Mouse (Mus musculus) spleen, adult 2 months (tissue): Measurements from ENCODE around the gene S1pr4. TPM values are rescaled to one million over a fixed set of nuclear protein-coding genes. Genes with fewer than 3 reads are reported as not detected.
A peak's percentile ranks its signal among the peaks of the same experiment; 100 is the strongest.

Source experiments
- DNase-seq, 2 experiments: peaks; one replicate each; pipeline versions ENCODE4 v3.0.0 to v3.0.0-alpha.2; 2012 to 2021; ENCODE audit warnings: low spot score in 2 of 2, low read depth in 1 of 2
- H3K27ac ChIP-seq: fragments of 200-500 bp; 2 replicates; pipeline ENCODE4 v1.5.1; 2012; ENCODE audit warnings: low read length, inconsistent platforms; ENCODE audit not compliant: insufficient read depth
- H3K27me3 ChIP-seq: fragments of 200-500 bp; 2 replicates; pipeline ENCODE4 v1.6.1; 2012; ENCODE audit warnings: mild to moderate bottlenecking, moderate library complexity, low read length, inconsistent platforms; ENCODE audit not compliant: control insufficient read depth, insufficient read depth
- H3K36me3 ChIP-seq: fragments of 200-500 bp; 2 replicates; pipeline ENCODE4 v1.6.1; 2012; ENCODE audit warnings: mild to moderate bottlenecking, low read length, inconsistent platforms; ENCODE audit not compliant: control insufficient read depth, insufficient read depth
- H3K4me1 ChIP-seq: fragments of 200-500 bp; 2 replicates; pipeline ENCODE4 v1.6.1; 2011; ENCODE audit warnings: inconsistent platforms; ENCODE audit not compliant: control insufficient read depth, insufficient read depth, insufficient read length
- H3K4me3 ChIP-seq: fragments of 200-500 bp; 2 replicates; pipeline ENCODE4 v1.5.1; 2011; ENCODE audit warnings: mild to moderate bottlenecking, inconsistent platforms; ENCODE audit not compliant: insufficient read depth, insufficient read length; ENCODE audit errors: extremely low read depth
- CTCF ChIP-seq: fragments of 200-500 bp; IDR thresholded peaks from 2 replicates; pipeline ENCODE4 v1.5.1; 2011; ENCODE audit warnings: mild to moderate bottlenecking, inconsistent platforms; ENCODE audit not compliant: insufficient read depth, insufficient read length, insufficient replicate concordance; ENCODE audit errors: extremely low read depth
- POLR2A ChIP-seq: fragments of 200-500 bp; IDR thresholded peaks from 2 replicates; pipeline ENCODE4 v1.6.1; 2011; ENCODE audit warnings: low read depth, low read length, inconsistent platforms
- WGBS: fragments of 180-500 bp; shearing (Covaris S2); methylation state at CpG from one replicate; pipeline ENCODE4 v1.1.7; 2018; 5-methylcytosine and 5-hydroxymethylcytosine counted together
- polyA plus RNA-seq: library from polyadenylated mRNA; depleted of rRNA; stranded (reverse); fragments of >200 nt; gene quantifications from 2 replicates; pipeline ENCODE4 v1.2.3, GENCODE M21; 2012

Gene S1pr4
- polyA plus RNA-seq, 1 experiment: 127 TPM

- H3K27ac ChIP-seq: no peak overlapping the region
- H3K27me3 ChIP-seq: no peaks in the 10 kb centered on the region
- no peak for DNase-seq
- peaks cover 21% of the 10 kb centered on the region; the same call in 1 of the 2 replicates for H3K4me1 ChIP-seq
- TF ChIP-seq CTCF (no peak), POLR2A (no peak)
- 90% methylated on average over 1 of the region's 1 CpGs for WGBS
- H3K36me3 ChIP-seq: no peaks in the 10 kb centered on the region
- peak overlapping the region; percentile 82; the same call in 1 of the 2 replicates for H3K4me3 ChIP-seq
Observed at GRCm38 (mm10) chr10:81543633-81544032, 43.7 kb upstream of the S1pr4 start.

DNA sequence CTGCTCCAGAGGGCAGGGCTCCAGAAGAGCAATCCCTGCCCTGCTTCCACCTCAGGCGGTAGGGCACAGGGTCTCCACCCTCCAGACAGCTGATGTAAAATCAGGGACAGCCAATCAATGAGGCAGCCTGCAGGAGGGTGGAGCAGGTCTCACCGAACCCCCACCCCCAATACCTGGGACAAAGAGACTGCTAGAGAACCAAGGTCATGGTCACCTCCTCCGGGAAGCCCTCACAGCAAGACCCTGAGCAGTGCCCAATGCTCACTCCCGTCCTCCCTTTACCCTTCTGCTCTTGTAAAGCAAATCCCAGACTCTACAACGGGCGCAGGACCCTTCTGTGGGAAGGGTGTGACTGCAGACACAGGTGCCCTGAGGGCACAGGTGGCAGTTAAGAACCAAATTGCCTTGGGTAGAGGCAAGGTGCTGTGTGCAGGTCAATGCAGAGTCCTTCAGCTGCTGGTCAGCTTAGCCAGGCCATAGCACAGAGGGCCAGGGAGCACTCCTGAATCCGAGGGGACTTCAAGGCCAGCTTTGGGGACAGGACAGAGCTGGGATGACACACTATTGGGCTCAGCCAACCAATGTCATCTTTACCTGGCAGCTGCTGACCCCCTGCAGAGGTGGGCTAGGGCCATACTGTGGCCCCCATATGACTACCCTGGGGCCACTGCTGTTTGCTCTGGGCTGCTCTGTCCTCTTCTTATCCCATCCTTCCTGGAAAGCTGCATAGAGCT, 43.0 kb upstream of the S1pr4 start:
- no peak for TF ChIP-seq POLR2A
- no peak for TF ChIP-seq CTCF
- DNase-seq: no peak
- H3K4me1 ChIP-seq: peaks cover 28% of the 10 kb centered on the region; the same call in 1 of the 2 replicates
- no peak overlapping the region for H3K27ac ChIP-seq
- no peaks in the 10 kb centered on the region for H3K36me3 ChIP-seq
- H3K27me3 ChIP-seq: no peaks in the 10 kb centered on the region
- no peak overlapping the region for H3K4me3 ChIP-seq
- WGBS: 94% methylated on average over 7 of the region's 7 CpGs

- peaks cover 35% of the 10 kb centered on the region; the same call in 1 of the 2 replicates for H3K4me1 ChIP-seq
- H3K27me3 ChIP-seq: no peaks in the 10 kb centered on the region
- no peak for DNase-seq
- TF ChIP-seq CTCF (no peak), POLR2A (no peak)
- H3K27ac ChIP-seq: 0 out of 2 replicates have a peak overlapping the region, but pooled peaks have one; percentile 22
- H3K4me3 ChIP-seq: no peak overlapping the region
- WGBS: 80% methylated on average over 10 of the region's 10 CpGs
- no peaks in the 10 kb centered on the region for H3K36me3 ChIP-seq
Observed at GRCm38 (mm10) chr10:81541803-81542202, 41.9 kb upstream of the S1pr4 start.

DNA sequence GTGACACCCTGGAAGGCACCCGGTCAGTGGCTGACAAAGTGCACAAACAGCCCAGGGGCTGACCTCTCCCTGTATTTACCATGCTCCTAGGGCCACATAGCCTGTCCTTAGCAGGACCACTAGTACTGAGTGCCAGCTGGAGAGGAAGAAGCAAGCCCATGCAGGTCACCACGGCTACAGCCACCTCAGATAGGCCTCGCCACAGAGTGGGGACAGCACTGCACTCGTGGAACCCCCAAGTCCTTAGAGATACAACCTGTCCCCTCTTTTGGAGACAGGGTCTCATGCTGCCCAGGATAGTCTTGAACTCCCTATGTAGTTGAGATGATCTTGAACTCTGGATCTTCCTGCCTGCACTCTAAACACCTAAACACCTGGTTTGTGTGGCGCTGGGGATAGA, 41.4 kb upstream of the S1pr4 start:
- H3K4me3 ChIP-seq: no peak overlapping the region
- WGBS: 78% methylated on average over 5 of the region's 5 CpGs
- TF ChIP-seq POLR2A (no peak), CTCF (no peak)
- H3K36me3 ChIP-seq: no peaks in the 10 kb centered on the region
- H3K27ac ChIP-seq: no peak overlapping the region
- DNase-seq: no peak
- no peaks in the 10 kb centered on the region for H3K27me3 ChIP-seq
- peaks cover 35% of the 10 kb centered on the region; the same call in 1 of the 2 replicates for H3K4me1 ChIP-seq

DNA sequence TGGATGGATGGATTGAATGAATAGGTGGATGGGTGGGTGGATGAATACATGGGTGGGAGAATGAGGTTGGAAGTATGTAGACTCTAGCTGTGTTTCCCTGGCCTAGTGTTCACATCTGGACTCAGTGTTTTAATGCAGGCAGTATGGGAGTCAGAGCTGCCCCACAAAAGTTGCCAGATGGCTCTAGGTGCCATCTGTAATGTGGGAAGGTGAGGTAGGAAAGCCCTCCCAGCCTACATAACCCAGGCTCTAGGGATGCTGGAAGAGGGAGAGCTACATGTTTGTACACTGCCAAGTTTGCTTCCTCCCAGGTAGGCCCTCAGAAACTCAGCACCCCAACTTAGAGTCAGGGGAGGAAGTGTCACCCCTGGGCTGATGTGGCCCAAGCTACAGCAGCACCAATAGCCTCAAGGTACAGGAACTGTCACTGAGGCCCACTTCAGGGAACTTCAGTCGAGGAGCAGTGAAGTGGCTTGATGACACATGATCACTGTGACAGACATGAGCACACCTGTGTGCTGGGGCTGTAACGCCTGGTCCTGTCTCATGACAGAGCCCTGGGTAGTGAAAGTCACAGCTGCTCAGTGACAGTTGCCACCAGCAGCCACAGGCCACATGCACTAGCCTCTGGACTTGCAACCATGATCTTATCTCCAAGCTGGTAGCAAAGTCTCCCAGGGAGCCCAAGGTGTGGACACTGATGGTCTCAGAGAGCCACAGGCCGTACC, 38.6 kb upstream of the S1pr4 start:
- TF ChIP-seq CTCF (no peak), POLR2A (no peak)
- WGBS: 32% methylated on average over 3 of the region's 3 CpGs
- no peaks in the 10 kb centered on the region for H3K27me3 ChIP-seq
- H3K27ac ChIP-seq: peak overlapping the region; percentile 13; the same call in 1 of the 2 replicates
- H3K36me3 ChIP-seq: no peaks in the 10 kb centered on the region
- H3K4me1 ChIP-seq: peaks cover 28% of the 10 kb centered on the region; the same call in 1 of the 2 replicates
- H3K4me3 ChIP-seq: no peak overlapping the region
- no peak for DNase-seq

GRCm38 (mm10) chr10:81537429-81537828, 37.5 kb upstream of the S1pr4 start:
- Histone ChIP-seq H3K36me3 (peaks cover 3% of the 10 kb centered on the region), H3K4me1 (peaks cover 21% of the 10 kb centered on the region; the same call in 1 of the 2 replicates), H3K4me3 (no peak overlapping the region), H3K27me3 (no peaks in the 10 kb centered on the region), H3K27ac (no peak overlapping the region)
- 65% methylated on average over 2 of the region's 2 CpGs for WGBS
- no peak for DNase-seq
- TF ChIP-seq CTCF: no peak
- TF ChIP-seq POLR2A: no peak
